Mouse (Mus musculus): ENCODE data around the gene Col16a1.

GRCm38 (mm10) chr4:130009043-130009442, 38.6 kb upstream of the Col16a1 start:
- TF ChIP-seq CTCF (IDR thresholded peaks at IDR 0.05) (no peak), EP300 (IDR thresholded peaks at IDR 0.05) (no peak)

Measured in lung, postnatal 0 days (tissue).